Mouse (Mus musculus): Measurements from ENCODE around the gene Ttc27.

Gene Ttc27

GRCm38 (mm10) chr17:74754369-74755118 is 37.0 kb downstream of the Ttc27 start:
- DNase-seq = no peak

GRCm38 (mm10) chr17:74769390-74769811 is 51.9 kb downstream of the Ttc27 start:
- DNase-seq = peak in 1 of 2 experiments; percentile 7

GRCm38 (mm10) chr17:74772364-74772763 is 54.8 kb downstream of the Ttc27 start:
- DNase-seq = no peak

GRCm38 (mm10) chr17:74773556-74773955 is 56.0 kb downstream of the Ttc27 start:
- DNase-seq = no peak

GRCm38 (mm10) chr17:74780133-74780532 is 62.6 kb downstream of the Ttc27 start:
- no peak for DNase-seq

GRCm38 (mm10) chr17:74780627-74781026 is 63.1 kb downstream of the Ttc27 start:
- DNase-seq = no peak

- no peak for DNase-seq
These were observed 64.4 kb downstream of the Ttc27 start for GRCm38 (mm10) chr17:74781911-74782310.

GRCm38 (mm10) chr17:74785586-74785985 is 68.1 kb downstream of the Ttc27 start:
- no peak for DNase-seq

GRCm38 (mm10) chr17:74786198-74786734 is 68.7 kb downstream of the Ttc27 start:
- DNase-seq = no peak

- DNase-seq = no peak
These were observed 78.6 kb downstream of the Ttc27 start for GRCm38 (mm10) chr17:74796023-74796699.

GRCm38 (mm10) chr17:74799865-74800264 is 82.3 kb downstream of the Ttc27 start:
- DNase-seq = no peak

GRCm38 (mm10) chr17:74802765-74803164 is 85.2 kb downstream of the Ttc27 start:
- no peak for DNase-seq

GRCm38 (mm10) chr17:74803835-74804234 is 86.3 kb downstream of the Ttc27 start:
- DNase-seq = no peak

- DNase-seq = no peak
These were observed 86.9 kb downstream of the Ttc27 start for GRCm38 (mm10) chr17:74804321-74804930.

- DNase-seq = no peak
These were observed 90.1 kb downstream of the Ttc27 start for GRCm38 (mm10) chr17:74807509-74808248.

- no peak for DNase-seq
These were observed 90.8 kb downstream of the Ttc27 start for GRCm38 (mm10) chr17:74808330-74808729.

GRCm38 (mm10) chr17:74808901-74809300 is 91.4 kb downstream of the Ttc27 start:
- DNase-seq = no peak

- peak; percentile 55 to 56 for DNase-seq
These were observed 93.5 kb downstream of the Ttc27 start for GRCm38 (mm10) chr17:74810892-74811625.

GRCm38 (mm10) chr17:74819711-74820110 is 102.2 kb downstream of the Ttc27 start:
- DNase-seq = no peak

GRCm38 (mm10) chr17:74830851-74831250 is 113.3 kb downstream of the Ttc27 start:
- no peak for DNase-seq

- no peak for DNase-seq
These were observed 124.2 kb downstream of the Ttc27 start for GRCm38 (mm10) chr17:74841721-74842120.

- no peak for DNase-seq
These were observed 125.1 kb downstream of the Ttc27 start for GRCm38 (mm10) chr17:74842603-74843002.
